Mouse (Mus musculus) G1E (cell line): ENCODE measurements around the gene Cdk14.

Experiments
- CTCF ChIP-seq: IDR thresholded peaks from 2 replicates; pipeline ENCODE4 v1.5.1; 2012; ENCODE audit warnings: low read depth, low read length, inconsistent platforms, mixed read lengths
- GATA1 ChIP-seq: IDR thresholded peaks from 2 replicates; pipeline ENCODE4 v1.6.1; 2012; ENCODE audit warnings: borderline replicate concordance, low read length, inconsistent platforms, mixed read lengths
- GATA2 ChIP-seq: IDR thresholded peaks from 2 replicates; pipeline ENCODE4 v1.6.1; 2012; ENCODE audit warnings: low read depth, low read length, inconsistent platforms, borderline replicate concordance
- TAL1 ChIP-seq: conservative IDR thresholded peaks from 2 replicates; pipeline ENCODE4 v1.6.1; 2012; ENCODE audit warnings: low read depth, low read length, inconsistent platforms, mixed read lengths

DNA sequence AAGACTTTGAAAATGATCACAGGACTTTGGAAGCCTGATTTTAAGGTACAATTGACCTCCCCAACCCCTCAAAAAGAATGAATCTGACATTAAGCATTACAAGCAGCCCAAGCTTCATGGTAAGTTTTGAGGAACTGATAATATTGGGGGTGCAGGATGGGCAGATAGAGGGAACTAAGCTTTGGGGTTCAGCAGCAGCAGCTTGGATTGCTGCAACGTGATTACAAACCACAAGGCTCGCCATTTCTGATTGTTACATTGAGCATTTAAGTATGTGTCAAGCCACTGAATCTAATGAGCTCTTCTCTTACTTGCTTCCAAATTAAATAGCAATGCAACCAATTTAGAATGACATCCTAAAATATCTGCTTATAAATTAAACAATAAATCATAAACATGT lies 119.1 kb downstream of the Cdk14 start:
- TF ChIP-seq CTCF (no peak), GATA2 (no peak), TAL1 (no peak), GATA1 (no peak)
